Mouse (Mus musculus) brown adipose tissue, adult 24 weeks (tissue): ENCODE data around the gene Manba. TPM values are rescaled to one million over a fixed set of nuclear protein-coding genes. Genes with fewer than 3 reads are reported as not detected.
A peak's percentile ranks its signal among the peaks of the same experiment; 100 is the strongest.

Source experiments
- H3K27ac ChIP-seq: fragments of 200-500 bp; replicated peaks from 2 replicates; pipeline ENCODE4 v1.5.1; 2012; ENCODE audit warnings: low read depth, mild to moderate bottlenecking, low read length
- H3K4me1 ChIP-seq: fragments of 200-500 bp; 2 replicates; pipeline ENCODE4 v1.6.1; 2012; ENCODE audit warnings: low read length, mixed read lengths; ENCODE audit not compliant: control insufficient read depth, insufficient read depth, insufficient read length
- H3K4me3 ChIP-seq: fragments of 200-500 bp; 2 replicates; pipeline ENCODE4 v1.5.1; 2012; ENCODE audit warnings: low read depth, mild to moderate bottlenecking, low read length, moderate library complexity; ENCODE audit not compliant: insufficient read depth
- polyA plus RNA-seq: library from polyadenylated mRNA; stranded (reverse); fragments of >200 nt; gene quantifications from 2 replicates; pipeline ENCODE4 v1.2.4, GENCODE M21; 2012; ENCODE audit not compliant: missing spikeins, insufficient read depth, insufficient read length

The Manba gene
- polyA plus RNA-seq, result 5.1 and 8.8 TPM in 2 replicates

- Histone ChIP-seq H3K4me3 (peak within 1 kb of the TSS; percentile 83), H3K4me1 (no peaks in the 10 kb centered on the region), H3K27ac (no peak within 1 kb of the TSS)
These were observed at the start of gene Manba for GRCm38 (mm10) chr3:135485128-135485899. Gene Manba (plus strand): TSS chr3:135485611.

DNA sequence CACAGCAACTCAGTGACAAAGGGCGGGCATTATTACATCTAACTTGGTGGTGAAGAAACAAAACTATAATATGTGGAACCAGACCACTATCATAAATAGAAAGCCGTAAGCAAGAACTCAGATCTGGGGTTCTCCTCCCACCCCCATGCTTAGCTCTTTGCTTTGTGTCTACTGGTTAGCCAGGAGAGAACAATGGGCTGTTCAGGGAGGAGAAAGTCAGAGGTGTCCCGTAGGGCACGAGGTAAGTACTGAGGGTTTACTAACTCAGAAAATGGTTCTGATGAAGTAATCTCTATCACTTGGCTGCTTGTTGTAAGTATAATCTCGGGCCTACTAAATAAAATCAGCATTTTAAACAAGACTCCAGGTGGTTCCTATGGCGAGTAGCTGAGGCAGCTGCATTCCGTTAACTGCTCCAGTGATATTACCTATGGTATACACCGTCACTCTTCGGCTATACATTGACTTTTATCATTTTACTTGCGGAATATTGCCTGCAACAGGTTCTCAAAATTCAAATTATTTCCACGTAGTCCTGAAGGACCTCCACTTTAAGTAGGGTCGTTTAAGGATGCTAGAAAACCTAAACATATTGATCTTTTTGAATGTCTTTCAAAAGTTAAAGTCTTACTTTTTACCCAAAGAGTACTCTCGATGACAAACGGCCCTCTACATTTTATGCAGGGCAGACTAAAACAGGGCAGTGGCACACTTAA, 48.4 kb upstream of the Manba start:
- Histone ChIP-seq H3K4me1 (no peaks in the 10 kb centered on the region), H3K4me3 (peak overlapping the region; percentile 90)

GRCm38 (mm10) chr3:135437758-135438495, 47.5 kb upstream of the Manba start, which contains the start of gene Ube2d3:
Gene Ube2d3 (plus strand): TSS chr3:135438149.
- Histone ChIP-seq H3K4me3 (peak within 1 kb of the TSS; percentile 92), H3K27ac (peak within 1 kb of the TSS; percentile 100), H3K4me1 (no peaks in the 10 kb centered on the region)

More for the DNA sequence above, 48.4 kb upstream of the Manba start:
- peak overlapping the region; percentile 64 for H3K27ac ChIP-seq

- H3K4me3 ChIP-seq, result peak overlapping the region; percentile 92
- H3K27ac ChIP-seq, result peak overlapping the region; percentile 100
- no peaks in the 10 kb centered on the region for H3K4me1 ChIP-seq
These were observed 46.9 kb upstream of the Manba start for GRCm38 (mm10) chr3:135438531-135438912.

GRCm38 (mm10) chr3:135438913-135439531, 46.4 kb upstream of the Manba start:
- Histone ChIP-seq H3K4me3 (peak overlapping the region; percentile 92), H3K4me1 (no peaks in the 10 kb centered on the region)

GRCm38 (mm10) chr3:135439651-135440050, 45.8 kb upstream of the Manba start:
- Histone ChIP-seq H3K27ac (peak overlapping the region; percentile 100), H3K4me1 (no peaks in the 10 kb centered on the region), H3K4me3 (peak overlapping the region; percentile 92)

More at GRCm38 (mm10) chr3:135438913-135439531, 46.4 kb upstream of the Manba start:
- H3K27ac ChIP-seq, result peak overlapping the region; percentile 100

DNA sequence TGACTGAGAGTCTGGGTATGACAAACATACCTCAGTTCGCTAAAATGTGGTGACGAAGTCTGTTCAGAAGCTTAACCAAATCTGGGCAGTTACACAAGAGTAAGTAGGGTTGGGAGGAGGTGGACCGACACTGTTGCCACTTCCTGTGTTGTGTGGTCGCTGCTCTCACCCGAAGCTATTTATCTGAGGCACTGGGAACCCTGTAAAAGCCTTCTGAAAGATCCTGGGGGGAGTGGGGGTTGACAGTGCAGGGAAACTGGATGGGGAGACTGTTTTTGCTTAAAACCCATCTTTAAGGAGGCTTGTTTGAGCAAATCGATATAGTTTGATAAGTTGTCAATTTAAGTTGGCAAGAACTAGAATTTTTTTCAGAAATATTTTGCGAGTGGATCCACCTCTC, 45.2 kb upstream of the Manba start:
- peak overlapping the region; percentile 100 for H3K27ac ChIP-seq
- peak overlapping the region; percentile 92 for H3K4me3 ChIP-seq
- peaks cover 2% of the 10 kb centered on the region; the same call in 1 of the 2 replicates for H3K4me1 ChIP-seq

DNA sequence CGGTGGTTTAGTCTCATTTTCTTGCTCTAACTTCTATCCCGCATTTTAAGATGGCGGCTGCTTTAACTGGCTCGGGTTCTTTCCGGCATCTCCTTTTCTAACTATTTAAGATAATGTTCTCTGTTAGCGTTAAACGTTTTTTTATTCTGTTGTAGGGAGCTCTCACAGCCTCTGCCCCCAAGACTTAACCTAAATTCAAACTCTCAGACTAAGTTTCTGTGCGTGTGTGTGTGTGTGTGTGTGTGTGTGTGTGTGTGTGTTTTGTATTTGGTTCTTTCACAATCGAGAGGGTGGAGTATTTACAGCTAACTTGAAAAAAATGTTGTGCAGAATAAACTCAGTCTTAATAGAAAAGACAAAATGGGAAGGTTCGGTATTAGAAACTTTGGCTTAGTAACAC, 44.8 kb upstream of the Manba start:
- Histone ChIP-seq H3K27ac (0 out of 2 replicates have a peak overlapping the region, but pooled peaks have one; percentile 100), H3K4me1 (peaks cover 2% of the 10 kb centered on the region; the same call in 1 of the 2 replicates), H3K4me3 (peak overlapping the region; percentile 92)

DNA sequence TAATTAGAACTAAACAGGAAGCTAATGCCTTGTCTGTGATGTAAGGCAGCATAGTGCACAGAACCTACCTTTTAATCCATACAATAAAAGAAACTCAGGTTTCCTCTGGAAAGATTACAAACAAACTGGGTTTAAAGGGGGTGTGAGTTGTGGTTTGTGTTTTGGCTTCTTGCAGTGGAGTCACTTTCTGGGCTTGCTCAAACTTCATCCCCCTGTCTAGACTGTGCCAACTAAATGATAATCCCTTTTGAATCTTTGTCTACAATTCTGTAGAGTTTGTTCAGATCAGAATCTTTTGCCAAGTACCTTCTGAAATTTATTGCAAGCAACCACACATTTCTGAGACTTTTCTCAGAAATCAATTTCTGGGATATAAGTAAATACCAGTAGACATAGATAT, 40.5 kb upstream of the Manba start:
- Histone ChIP-seq H3K4me3 (no peak overlapping the region), H3K27ac (no peak overlapping the region), H3K4me1 (peaks cover 4% of the 10 kb centered on the region)

GRCm38 (mm10) chr3:135458981-135459380, 26.4 kb upstream of the Manba start:
- Histone ChIP-seq H3K27ac (no peak overlapping the region), H3K4me1 (no peaks in the 10 kb centered on the region), H3K4me3 (no peak overlapping the region)

- Histone ChIP-seq H3K4me3 (no peak overlapping the region), H3K4me1 (no peaks in the 10 kb centered on the region), H3K27ac (no peak overlapping the region)
These were observed 17.0 kb upstream of the Manba start for GRCm38 (mm10) chr3:135468402-135468801.

DNA sequence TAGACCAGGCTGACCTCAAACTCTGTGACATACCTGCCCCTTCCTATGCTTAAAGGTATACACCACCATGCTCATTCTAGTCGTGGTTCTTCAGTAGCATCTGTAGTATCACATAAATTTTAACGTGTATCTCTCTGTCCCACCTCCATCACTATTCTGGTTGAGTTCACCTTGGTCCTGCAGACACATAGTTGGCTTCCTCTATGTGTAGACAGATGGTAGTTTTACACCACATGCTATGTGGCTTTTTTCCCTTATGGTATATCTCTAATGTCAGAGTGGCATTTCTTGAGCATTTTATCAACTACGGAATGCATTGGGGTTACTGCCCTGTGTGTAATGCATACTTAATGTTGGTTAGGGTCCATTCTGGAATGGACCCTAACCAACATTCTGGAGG, 16.3 kb upstream of the Manba start:
- Histone ChIP-seq H3K4me3 (no peak overlapping the region), H3K4me1 (no peaks in the 10 kb centered on the region), H3K27ac (no peak overlapping the region)

DNA sequence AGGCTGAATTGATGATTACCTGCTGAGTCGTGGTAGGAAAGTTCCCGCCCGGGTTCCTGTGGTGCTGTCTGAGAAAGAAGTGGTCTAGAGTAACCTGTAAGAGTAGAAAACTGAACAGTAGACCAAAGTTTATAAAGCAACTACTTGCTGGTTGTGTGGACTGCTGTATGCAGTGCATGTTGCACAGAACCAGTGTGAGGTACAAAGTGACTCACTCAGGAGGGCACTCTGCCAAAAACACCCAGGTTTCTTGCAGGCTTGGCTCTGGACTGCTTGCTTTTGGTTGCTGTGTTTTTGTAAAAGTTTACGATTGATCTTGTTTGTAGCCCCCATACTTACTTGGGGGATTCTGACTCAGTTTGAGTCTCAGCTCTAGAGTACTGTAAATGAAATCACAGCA, 15.4 kb upstream of the Manba start:
- H3K4me3 ChIP-seq, result no peak overlapping the region
- no peaks in the 10 kb centered on the region for H3K4me1 ChIP-seq
- H3K27ac ChIP-seq, result no peak overlapping the region

DNA sequence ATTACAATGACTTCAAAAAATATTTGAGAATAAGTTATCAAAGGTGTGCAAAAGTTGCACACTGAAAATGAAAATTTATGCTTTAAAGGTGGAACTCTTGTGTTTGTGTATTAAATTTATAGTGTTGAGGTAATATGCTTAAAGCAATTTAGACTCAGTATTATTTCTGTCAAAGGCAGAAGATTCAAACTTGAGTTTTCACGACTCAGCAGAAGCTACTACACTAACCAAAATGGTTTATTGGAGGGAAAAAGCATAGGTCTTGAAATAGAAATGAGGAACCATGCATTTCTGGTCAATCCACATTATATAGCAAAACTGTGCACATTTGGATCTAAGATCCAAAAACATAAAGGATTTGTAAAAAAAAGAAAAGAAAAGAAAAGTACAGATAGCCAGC, 14.6 kb upstream of the Manba start:
- no peak overlapping the region for H3K27ac ChIP-seq
- no peak overlapping the region for H3K4me3 ChIP-seq
- no peaks in the 10 kb centered on the region for H3K4me1 ChIP-seq

GRCm38 (mm10) chr3:135475025-135475424, 10.4 kb upstream of the Manba start:
- Histone ChIP-seq H3K27ac (no peak overlapping the region), H3K4me3 (no peak overlapping the region), H3K4me1 (no peaks in the 10 kb centered on the region)
